Mouse (Mus musculus) layer of hippocampus, adult 9-11 months (tissue): ENCODE data around the gene Aaed1.
A peak's percentile ranks its signal among the peaks of the same experiment; 100 is the strongest.

ENCODE experiments used
- DNase-seq: peaks from one replicate; pipeline ENCODE4 v3.0.0; 2022

Aaed1 gene

DNA sequence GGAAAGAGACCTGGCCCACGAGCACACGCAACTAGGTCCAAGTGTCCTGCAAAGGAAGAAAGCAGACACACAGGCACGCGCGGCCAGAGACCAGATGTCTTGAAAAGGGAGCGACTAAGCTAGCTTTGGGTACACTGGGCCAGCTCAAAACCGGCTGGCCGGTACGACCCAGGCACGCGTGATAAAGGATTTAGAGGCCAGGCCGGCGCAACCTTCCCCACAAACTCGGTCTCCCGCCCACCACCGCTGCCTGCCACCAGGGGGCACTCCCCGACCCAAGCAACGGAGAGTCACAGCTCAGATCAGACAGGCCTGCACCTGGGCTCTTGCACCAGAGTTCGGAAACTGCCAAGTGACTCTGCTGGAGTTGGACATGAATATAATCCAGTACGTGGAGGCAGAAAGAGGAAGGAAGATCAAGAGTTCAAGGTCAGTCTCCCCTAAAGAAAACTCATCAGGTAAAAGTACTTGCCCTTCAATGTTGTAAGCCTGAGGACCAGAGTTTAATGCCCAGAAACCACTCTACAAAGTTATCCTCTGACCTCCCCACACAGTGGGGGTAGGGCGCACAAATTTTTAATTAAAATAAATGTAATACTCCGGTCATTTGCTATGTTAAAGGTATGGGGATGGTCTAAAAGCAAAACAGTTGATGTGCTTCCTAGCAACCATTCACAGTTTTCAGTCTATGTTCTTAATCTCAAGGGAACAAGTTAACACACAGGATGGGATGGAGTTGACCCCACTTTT is 63.6 kb downstream of the Aaed1 start:
- peak; percentile 62 for DNase-seq

DNA sequence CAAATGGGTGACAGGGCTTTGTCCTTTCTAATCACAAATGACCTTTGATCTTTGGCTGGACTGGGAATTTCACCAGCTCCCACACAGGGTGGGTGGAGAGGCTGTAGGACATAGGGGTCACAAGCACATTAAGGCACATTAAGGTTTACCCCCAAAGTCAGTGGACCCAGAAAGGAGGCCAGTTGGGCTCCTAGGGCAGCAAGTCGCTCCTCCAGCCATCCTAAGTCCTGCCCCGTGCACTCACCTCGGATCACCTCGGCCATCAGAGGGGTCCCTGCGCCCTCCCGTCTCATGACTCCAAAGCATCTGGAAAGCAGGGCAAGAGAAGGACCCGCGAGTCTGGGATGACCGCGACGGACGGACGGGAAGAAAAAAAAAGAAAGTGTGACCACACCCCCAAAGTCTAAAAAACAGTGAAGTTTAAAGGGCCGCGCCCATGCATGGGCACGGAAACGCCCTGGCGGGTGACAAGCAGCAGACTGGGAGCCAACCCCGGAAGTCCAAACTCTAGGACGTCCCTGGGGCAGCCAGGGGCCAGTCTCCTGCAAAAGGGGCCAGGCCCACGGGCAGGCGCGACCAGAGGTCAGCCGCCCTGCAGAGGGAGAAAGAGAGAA is 64.2 kb downstream of the Aaed1 start:
- peak; percentile 12 for DNase-seq

DNA sequence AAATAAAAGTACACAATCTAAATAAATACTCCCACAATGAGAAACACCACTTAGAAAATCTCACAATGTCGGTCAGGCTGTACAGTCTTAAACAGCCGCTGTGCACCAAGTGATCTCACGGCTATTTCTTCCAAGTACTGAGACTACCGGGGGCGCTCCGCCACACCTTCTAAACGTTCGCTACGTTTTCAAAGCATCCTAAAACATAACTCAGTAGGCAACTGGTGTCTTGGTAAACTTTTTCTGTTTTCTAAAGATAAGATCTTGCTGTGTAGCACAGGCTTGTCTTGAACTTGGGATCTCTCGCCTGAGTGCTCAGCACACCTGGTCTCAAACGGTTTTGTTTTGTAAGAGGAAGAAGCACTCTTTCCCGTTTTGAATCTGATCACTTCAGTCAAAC is 66.4 kb downstream of the Aaed1 start:
- no peak for DNase-seq

DNA sequence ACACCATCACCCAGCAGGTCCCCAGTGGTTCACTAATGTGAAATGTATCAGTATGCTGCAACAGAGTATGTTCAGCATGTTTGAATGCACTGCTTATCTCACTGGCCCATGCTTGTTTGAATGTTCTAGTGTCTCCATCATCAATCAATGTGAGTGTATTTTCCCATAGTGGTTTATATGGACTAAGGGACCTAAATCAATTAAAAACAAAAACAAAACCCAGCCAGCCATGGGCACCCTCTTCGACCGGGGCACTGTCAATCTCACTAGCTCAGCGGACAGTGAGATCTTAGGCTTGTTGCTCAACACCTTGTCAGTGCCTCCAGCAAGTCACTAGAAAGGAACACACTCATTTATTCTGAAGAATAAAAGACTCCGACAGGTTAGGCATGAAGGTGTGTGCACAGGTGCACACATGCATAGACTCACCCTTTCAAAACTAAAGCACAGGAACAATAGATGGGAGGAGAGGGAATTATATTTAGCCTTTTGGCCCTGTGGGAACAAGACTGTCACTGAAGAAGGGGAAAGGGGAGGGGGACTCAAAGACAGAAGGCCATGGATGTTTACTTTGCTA is 67.7 kb downstream of the Aaed1 start:
- DNase-seq, result no peak

DNA sequence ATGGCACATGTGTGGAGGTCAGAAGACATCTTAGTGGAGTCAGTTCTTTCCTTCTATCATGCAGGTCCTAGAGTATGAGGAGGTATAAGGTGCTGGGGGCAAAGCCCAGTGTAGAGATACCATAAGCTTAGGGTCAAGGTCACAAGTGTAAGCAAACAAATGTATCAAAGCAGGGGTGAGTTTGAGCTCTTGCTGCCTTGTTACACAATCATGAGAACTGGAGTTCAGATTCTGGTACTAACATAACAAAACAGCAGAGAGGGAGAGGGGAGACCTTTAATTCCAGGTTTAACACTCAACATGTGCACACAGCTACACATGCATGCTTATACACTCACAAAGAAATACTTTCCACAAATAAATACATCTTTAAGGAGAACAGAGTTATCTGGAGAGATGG is 69.8 kb downstream of the Aaed1 start:
- no peak for DNase-seq

DNA sequence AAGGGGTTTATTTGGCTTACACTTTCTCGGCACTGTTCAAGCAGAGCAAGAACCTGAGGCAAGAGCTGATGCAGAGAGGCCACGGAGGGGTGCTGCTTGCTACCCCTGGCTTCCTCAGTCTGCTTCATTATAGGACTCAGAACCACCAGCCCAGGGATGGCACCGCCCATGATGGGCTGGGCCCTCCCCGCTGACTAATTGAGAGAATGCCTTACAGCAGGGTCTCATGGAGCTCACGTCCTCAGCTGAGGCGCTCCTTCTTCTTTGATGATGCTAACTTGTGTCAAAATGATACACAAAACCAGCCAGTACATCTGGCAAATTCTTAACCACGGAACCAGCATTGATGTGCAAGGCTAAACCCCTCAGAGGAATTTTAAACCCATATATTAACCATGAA is 71.9 kb downstream of the Aaed1 start:
- DNase-seq, result no peak

DNA sequence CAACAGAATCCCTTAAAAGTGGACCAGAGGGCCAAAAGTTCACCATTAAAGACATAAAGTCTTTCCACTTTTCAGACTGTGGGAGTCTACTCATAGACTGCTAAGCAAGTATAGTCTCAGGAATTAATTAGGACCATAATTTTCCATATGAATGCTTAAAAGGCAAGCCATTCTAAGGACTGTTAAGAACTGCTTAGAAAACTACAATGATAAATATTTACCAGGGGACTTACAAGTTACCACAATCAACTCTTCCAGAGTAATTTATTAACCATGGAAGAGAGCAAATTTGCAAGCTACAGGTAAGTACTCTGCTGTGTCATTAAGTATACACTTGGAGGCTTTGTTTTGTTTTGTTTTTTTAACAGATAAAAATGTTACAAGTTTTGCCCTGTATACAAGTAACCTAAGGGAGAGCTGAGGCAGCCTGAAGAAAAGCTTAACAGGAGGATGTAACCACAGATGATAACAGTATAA is 74.8 kb downstream of the Aaed1 start:
- DNase-seq, result no peak

DNA sequence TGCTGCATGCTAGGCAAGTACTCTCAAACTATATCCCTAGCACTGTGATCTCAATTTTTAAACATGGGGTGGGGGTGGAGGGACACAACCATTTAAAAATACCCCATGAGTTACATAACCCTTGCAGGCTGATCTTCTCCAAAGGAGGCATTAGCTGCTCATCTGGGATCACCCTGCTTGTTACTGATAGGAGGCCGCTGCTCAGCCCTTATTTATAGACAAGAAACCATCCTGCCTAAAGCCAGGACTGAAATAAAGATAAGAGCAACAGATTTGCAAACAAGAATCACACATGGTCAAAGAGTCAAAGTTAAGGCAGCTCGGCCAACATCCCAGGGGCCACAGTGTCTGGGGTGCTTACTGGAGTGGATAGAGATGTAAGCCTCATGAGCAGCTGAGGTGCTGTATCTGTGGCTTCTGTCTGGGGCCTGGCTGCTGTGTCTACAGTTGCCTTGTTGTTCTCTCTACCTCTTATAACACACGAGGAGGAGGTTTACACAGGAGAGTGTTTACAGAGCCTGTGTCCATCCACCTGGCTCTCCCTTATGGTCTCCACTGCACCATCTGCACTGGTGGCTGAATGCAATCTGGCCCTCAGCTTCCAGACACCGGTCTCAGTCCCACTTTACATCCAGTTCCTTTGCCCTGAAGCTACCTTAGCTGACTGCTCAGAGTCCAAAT is 75.4 kb downstream of the Aaed1 start:
- DNase-seq, result peak; percentile 29

DNA sequence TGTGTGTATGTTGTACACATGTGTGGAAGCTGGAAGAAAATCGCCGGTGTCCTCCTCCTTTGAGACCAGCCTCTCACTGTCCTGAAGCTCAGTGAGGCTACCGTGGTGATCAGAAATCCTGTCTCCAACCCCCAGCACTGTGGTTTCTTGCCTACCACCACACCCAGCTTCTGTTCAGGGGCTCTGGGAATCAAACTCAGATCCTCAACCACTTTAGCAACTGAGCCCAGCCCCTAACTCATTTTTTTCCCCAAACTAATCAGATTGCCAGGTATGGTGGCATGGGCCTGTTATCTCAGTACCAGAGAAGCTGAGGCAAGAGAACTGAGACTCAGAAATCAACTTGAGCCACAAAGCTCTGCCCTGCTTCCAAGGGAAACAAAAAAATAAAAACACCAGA is 76.7 kb downstream of the Aaed1 start:
- no peak for DNase-seq

DNA sequence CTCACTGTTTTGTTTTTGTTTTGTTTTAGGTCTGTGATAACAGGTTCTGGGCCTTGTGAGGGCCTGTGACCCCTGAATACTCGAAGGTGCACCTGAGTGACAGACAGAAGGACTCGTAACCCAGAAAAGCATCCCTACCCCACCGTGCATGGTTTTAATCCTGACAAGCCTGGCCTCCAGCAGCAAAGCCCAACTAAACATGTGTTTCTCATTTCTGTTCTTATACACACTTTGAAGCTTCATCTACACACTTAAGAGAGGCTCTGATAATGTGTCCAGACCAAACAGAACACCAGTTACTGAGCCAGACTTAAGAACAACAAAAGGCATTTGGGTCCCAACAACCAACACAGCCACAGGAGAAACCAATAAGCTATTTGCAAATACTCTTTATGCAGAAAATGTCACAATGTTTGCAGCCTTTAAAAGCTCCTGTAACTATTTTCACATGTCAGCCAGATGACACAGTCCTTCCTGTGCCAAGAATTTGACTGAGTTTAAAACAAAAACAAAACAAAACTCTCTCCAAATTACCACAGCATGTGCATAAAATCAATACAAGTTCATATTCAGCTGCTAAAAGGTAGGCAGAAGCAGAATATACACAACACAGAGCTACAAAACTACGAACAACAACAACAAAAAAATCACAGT is 77.3 kb downstream of the Aaed1 start:
- no peak for DNase-seq

DNA sequence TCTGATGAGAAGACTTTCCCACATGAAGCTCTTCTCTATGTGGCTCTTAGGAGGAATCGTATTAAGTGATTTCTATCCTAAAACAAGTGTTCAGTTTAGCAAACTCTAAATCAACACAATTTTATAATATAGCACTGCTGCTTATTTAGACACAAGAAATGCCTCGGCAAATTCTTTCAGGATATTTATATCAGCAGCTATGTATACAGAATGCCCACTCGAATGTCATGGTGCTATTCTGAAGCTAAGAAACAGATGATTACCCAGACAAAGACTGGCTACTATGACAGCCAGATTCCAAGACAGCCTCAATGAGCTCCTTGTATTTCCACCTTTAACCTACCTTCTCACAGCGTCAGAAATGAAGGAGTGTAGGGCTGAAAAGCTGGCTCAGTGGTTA is 79.4 kb downstream of the Aaed1 start:
- DNase-seq, result no peak

DNA sequence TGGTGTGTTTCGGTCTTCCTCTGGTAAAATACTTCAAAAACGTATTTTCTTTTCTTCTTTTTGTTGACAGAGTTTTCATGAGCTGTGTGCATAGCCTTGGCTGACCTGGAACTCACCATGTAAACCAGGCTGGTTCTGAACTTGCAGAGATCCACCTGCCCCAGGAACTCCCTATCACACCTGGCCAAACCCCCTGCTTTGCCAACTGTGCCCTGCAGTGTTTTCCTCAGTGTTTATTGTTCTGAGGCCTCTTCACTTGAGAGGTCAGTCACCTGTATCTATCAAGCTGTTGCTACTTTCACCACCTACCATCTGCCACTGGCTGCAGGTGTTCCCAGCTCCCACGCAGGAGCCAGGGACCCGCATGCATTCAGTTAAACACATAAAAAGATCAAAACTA is 85.8 kb downstream of the Aaed1 start:
- DNase-seq, result no peak

DNA sequence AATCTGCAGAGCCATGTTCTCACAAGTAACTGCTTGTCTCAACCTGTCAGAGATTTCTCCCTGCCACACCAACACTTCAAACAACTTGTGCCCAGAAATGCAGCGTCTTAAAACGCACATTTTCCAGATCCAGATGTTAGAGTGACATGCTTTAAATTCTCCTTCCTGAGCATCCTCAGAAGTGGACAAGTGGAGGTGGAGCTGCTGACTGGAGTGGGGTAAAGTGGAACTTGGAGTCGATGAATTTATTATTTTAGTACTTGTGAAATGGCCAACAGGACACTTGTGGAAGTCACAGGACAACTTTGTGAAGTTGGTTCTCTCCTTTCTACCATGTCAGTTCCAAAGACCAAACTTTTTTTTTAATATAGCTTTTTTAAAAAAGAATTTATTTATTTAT is 86.8 kb downstream of the Aaed1 start:
- DNase-seq, result no peak
